Mouse (Mus musculus) forebrain, embryonic 15.5 days (tissue): Measurements from ENCODE around the gene Acta1. TPM values are rescaled to one million over a fixed set of nuclear protein-coding genes. Genes with fewer than 3 reads are reported as not detected.
A peak's percentile ranks its signal among the peaks of the same experiment; 100 is the strongest.

Source experiments
- ATAC-seq: fragments of 200-750 bp; cut with Nextera tagmentation; replicated peaks from 2 replicates; pipeline ENCODE4 v1.8.0; 2017; ENCODE audit warnings: mild to moderate bottlenecking, moderate TSS enrichment, moderate library complexity
- H3K27ac ChIP-seq: fragments of 300-500 bp; sonication (generic); replicated peaks from 2 replicates; pipeline ENCODE4 v1.5.1; 2015; ENCODE audit warnings: mild to moderate bottlenecking, inconsistent platforms
- H3K27me3 ChIP-seq: fragments of 300-500 bp; sonication (generic); 2 replicates; pipeline ENCODE4 v1.6.1; 2015; ENCODE audit warnings: inconsistent platforms
- H3K36me3 ChIP-seq: fragments of 300-500 bp; sonication (generic); 2 replicates; pipeline ENCODE4 v1.6.1; 2015; ENCODE audit warnings: mild to moderate bottlenecking, inconsistent platforms
- H3K4me1 ChIP-seq: fragments of 300-500 bp; sonication (generic); 2 replicates; pipeline ENCODE4 v1.6.1; 2015; ENCODE audit warnings: inconsistent platforms
- H3K4me2 ChIP-seq: fragments of 300-500 bp; sonication (generic); replicated peaks from 2 replicates; pipeline ENCODE4 v1.6.1; 2015; ENCODE audit warnings: mild to moderate bottlenecking, inconsistent platforms
- H3K4me3 ChIP-seq: fragments of 300-500 bp; sonication (generic); 2 replicates; pipeline ENCODE4 v1.5.1; 2015; ENCODE audit warnings: mild to moderate bottlenecking, inconsistent platforms
- H3K9ac ChIP-seq: fragments of 300-500 bp; sonication (generic); replicated peaks from 2 replicates; pipeline ENCODE4 v1.6.1; 2015; ENCODE audit warnings: mild to moderate bottlenecking, inconsistent platforms
- H3K9me3 ChIP-seq: fragments of 300-500 bp; sonication (generic); 2 replicates; pipeline ENCODE4 v1.6.1; 2016; ENCODE audit warnings: inconsistent platforms
- WGBS: fragments of 180-500 bp; shearing (Covaris S2); methylation state at CpG from one replicate; pipeline ENCODE4 v1.1.7; 2015; ENCODE audit warnings: mixed read lengths; 5-methylcytosine and 5-hydroxymethylcytosine counted together
- polyA plus RNA-seq: library from polyadenylated mRNA; unstranded; fragments of >200 nt; fragmentation: Nextera tagmentation; extraction: Ambion mirVana; gene quantifications from 2 replicates; pipeline ENCODE4 v1.2.1, GENCODE M21; 2015

Gene Acta1
- polyA plus RNA-seq, 1 experiment from 2014 or later = 7.0 TPM

DNA sequence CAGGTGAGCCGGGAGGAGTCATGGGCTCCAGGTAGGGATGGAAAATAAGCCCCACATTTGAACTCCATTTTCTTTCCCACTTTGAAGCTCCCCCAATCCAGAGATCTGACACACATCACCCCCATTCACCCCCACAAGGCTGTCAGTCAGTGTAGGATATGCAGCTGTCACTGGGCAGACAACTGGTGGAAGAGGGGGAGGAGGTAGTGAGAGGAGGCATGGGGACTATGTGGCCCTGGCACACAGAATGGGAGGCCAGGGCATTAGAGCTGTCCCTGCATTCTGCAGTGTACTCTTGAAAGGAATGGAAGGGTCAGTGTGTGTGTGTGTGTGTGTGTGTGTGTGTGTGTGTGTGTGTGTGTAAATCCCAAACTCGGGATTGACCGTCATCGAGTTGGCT is 679 bp upstream of the Acta1 start:
- no peak overlapping the region for H3K27ac ChIP-seq
- no peak overlapping the region for H3K4me3 ChIP-seq
- H3K27me3 ChIP-seq = peaks cover 46% of the 10 kb centered on the region
- H3K9me3 ChIP-seq = no peaks in the 10 kb centered on the region
- no peak for ATAC-seq
- H3K36me3 ChIP-seq = peaks cover 7% of the 10 kb centered on the region
- peaks cover 18% of the 10 kb centered on the region for H3K4me1 ChIP-seq
- no peak overlapping the region for H3K9ac ChIP-seq
- WGBS = 80% methylated on average over 4 of the region's 4 CpGs
- no peak overlapping the region for H3K4me2 ChIP-seq

DNA sequence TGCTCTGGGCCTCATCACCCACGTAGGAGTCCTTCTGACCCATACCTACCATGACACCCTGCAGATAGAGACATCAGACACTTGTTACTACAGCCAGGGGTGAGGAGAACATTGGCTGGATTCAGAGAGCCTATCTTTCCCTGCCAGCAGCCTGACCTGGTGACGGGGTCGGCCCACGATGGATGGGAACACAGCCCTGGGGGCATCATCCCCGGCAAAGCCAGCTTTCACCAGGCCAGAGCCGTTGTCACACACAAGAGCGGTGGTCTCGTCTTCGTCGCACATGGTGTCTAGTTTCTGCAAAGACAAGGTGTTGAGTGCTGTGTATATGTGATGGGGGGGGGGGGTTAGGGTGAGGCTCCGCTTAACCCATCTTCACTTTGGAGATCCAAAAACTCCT is 1.1 kb downstream of the Acta1 start:
- no peak overlapping the region for H3K4me2 ChIP-seq
- peaks cover 52% of the 10 kb centered on the region for H3K27me3 ChIP-seq
- H3K4me3 ChIP-seq = no peak overlapping the region
- WGBS = 81% methylated on average over 11 of the region's 11 CpGs
- no peaks in the 10 kb centered on the region for H3K9me3 ChIP-seq
- peaks cover 18% of the 10 kb centered on the region for H3K4me1 ChIP-seq
- ATAC-seq = no peak
- H3K27ac ChIP-seq = no peak overlapping the region
- 0 out of 2 replicates have a peak, but pooled peaks cover 3% of the 10 kb centered on the region for H3K36me3 ChIP-seq
- H3K9ac ChIP-seq = no peak overlapping the region

DNA sequence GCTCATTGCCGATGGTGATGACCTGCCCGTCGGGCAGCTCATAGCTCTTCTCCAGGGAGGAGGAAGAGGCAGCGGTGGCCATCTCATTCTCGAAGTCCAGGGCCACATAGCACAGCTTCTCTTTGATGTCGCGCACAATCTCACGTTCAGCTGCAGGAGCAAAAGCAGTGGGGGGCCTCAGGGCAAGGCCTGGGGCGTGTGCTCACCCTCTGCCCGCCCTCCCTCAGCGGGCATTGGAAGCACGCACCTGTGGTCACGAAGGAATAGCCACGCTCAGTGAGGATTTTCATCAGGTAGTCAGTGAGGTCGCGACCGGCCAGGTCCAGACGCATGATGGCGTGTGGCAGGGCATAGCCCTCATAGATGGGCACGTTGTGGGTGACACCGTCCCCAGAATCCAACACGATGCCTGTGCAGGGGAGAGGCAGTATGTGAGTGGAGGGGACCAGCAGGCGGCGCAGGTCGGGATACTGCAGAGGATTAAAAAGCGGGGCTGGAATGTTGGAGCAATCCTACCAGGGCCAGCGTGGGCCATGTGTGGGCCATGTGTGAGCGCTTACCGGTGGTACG is 1.9 kb downstream of the Acta1 start:
- Histone ChIP-seq H3K4me1 (peaks cover 18% of the 10 kb centered on the region), H3K9me3 (no peaks in the 10 kb centered on the region), H3K36me3 (0 out of 2 replicates have a peak, but pooled peaks cover 3% of the 10 kb centered on the region), H3K4me3 (peak overlapping the region; percentile 50), H3K27ac (no peak overlapping the region), H3K27me3 (peaks cover 52% of the 10 kb centered on the region), H3K9ac (peak overlapping the region; percentile 74), H3K4me2 (peak overlapping the region; percentile 87)
- ATAC-seq = peak; percentile 35; the same call in 1 of the 2 replicates
- 14% methylated on average over 30 of the region's 30 CpGs for WGBS

DNA sequence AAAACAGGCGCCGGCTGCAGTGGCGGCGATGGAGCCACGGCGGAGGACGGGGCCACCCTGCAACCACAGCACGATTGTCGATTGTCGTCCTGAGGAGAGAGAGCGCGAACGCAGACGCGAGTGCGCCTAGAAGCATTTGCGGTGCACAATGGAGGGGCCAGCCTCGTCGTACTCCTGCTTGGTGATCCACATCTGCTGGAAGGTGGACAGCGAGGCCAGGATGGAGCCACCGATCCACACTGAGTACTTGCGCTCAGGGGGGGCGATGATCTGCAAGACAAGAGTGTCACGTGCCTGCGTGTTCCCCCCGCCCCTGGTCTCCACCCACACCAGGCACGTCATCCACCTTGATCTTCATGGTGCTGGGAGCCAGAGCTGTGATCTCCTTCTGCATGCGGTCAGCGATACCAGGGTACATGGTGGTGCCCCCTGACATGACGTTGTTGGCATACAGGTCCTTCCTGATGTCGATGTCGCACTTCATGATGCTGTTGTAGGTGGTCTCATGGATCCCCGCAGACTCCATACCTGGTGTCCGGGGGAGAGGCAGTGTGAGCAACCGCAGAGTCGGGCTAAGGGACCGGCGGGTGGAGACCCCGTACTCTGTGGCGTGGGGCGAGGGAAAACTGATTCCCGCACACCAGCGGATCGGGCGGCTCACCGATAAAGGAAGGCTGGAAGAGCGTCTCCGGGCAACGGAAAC is 2.5 kb downstream of the Acta1 start:
- Histone ChIP-seq H3K36me3 (0 out of 2 replicates have a peak, but pooled peaks cover under 1% of the 10 kb centered on the region), H3K27me3 (peaks cover 52% of the 10 kb centered on the region)

DNA sequence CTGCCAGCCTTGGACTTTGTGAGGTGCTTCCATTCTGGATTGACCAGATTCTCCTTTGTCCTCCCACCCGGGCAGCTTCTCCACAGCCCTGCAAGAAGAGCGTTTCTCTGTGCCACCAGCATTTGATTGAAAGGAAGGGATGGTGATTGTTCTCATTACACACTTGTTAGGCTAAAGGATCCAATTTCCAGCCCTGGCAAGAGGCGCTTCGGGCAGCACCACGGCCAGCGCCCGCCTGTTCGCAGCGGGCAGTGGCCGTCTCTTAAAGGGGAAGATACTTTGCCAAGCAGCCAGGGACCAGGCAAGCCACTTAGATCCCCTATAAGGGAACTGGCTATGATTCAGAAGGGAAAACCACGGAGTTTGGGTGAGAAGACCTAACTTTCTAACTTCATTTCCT is 3.3 kb downstream of the Acta1 start:
- H3K27me3 ChIP-seq = peaks cover 52% of the 10 kb centered on the region
- no peak for ATAC-seq
- H3K4me1 ChIP-seq = peaks cover 18% of the 10 kb centered on the region
- peak overlapping the region; percentile 74; the same call in 1 of the 2 replicates for H3K9ac ChIP-seq
- H3K36me3 ChIP-seq = no peaks in the 10 kb centered on the region
- H3K4me3 ChIP-seq = peak overlapping the region; percentile 50
- WGBS = 0% methylated on average over 11 of the region's 11 CpGs
- H3K9me3 ChIP-seq = no peaks in the 10 kb centered on the region
- peak overlapping the region; percentile 62 for H3K27ac ChIP-seq
- H3K4me2 ChIP-seq = peak overlapping the region; percentile 87

More for the DNA sequence above, 2.5 kb downstream of the Acta1 start:
- H3K27ac ChIP-seq = peak overlapping the region; percentile 62
- peaks cover 18% of the 10 kb centered on the region for H3K4me1 ChIP-seq
- peak overlapping the region; percentile 87 for H3K4me2 ChIP-seq
- peak overlapping the region; percentile 74 for H3K9ac ChIP-seq
- peak; percentile 75 for ATAC-seq
- H3K4me3 ChIP-seq = peak overlapping the region; percentile 50
- WGBS = under 1% methylated on average over 49 of the region's 49 CpGs
- no peaks in the 10 kb centered on the region for H3K9me3 ChIP-seq

DNA sequence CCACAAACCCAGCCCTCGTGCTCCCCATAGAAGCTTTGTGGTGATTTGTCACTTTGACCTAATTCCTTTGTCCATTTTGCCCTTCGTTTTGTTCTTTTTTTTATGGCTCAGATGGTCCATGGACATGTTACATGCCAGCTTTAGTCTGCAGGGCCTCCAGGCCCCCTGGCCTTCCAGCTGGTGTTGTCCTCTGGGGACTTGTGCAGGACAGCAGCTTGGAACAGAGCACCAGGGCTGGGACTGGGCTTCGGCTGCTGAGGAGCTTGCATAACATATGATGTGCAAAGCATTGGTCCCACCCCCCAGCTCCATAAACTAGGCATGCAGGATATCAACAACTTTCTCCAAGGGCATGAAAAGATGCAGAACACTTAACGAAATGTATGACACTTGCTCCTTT is 4.8 kb downstream of the Acta1 start:
- no peak overlapping the region for H3K4me2 ChIP-seq
- no peak overlapping the region for H3K27ac ChIP-seq
- no peak overlapping the region for H3K4me3 ChIP-seq
- no peak for ATAC-seq
- H3K4me1 ChIP-seq = peaks cover 22% of the 10 kb centered on the region
- peaks cover 48% of the 10 kb centered on the region for H3K27me3 ChIP-seq
- H3K9ac ChIP-seq = no peak overlapping the region
- 68% methylated on average over 4 of the region's 4 CpGs for WGBS
- H3K36me3 ChIP-seq = no peaks in the 10 kb centered on the region
- no peaks in the 10 kb centered on the region for H3K9me3 ChIP-seq

DNA sequence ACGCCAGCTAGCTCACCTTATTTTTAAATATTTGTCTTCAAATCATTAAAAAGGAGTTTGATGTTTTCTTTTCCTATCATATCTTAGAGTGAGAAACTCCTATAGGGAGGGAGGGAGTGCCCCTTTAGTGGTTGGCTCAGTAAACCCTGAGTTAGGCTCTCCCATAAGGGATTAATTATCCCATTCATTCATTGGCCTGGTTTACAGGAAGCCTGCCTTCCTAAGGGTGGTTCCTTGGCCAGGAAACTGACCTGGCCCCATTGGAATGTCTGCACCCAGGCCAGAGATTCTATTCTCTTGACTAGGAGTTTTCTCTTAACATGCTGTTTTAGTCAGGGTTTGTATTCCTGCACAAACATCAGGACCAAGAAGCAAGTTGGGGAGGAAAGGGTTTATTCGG is 6.6 kb downstream of the Acta1 start:
- Histone ChIP-seq H3K27me3 (peaks cover 29% of the 10 kb centered on the region), H3K4me1 (peaks cover 31% of the 10 kb centered on the region), H3K27ac (no peak overlapping the region), H3K36me3 (no peaks in the 10 kb centered on the region), H3K4me3 (no peak overlapping the region), H3K9ac (no peak overlapping the region), H3K4me2 (no peak overlapping the region), H3K9me3 (no peaks in the 10 kb centered on the region)
- ATAC-seq = no peak
- 91% methylated on average over 2 of the region's 2 CpGs for WGBS

DNA sequence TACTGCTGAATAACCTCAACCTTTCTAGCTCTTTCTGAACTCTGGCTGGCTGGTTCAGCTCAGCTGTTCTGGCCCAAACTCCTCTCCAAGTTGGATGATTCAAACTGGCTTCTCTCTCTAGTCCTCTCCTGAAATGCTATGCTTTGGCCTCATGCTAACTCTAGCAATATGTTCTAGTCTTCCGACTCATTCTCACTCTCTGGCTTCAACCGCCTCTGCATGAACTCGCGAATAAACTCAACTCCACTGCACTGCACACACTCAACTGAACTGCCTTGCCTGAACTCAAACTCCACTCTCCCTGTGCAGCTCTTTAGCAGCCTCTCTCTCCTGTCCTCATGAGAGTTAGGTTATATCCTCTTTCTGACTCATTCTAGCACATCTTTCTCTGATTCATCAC is 7.4 kb downstream of the Acta1 start:
- Histone ChIP-seq H3K27ac (no peak overlapping the region), H3K27me3 (peaks cover 23% of the 10 kb centered on the region; the same call in 1 of the 2 replicates), H3K4me2 (no peak overlapping the region), H3K9ac (no peak overlapping the region), H3K9me3 (no peaks in the 10 kb centered on the region), H3K36me3 (no peaks in the 10 kb centered on the region), H3K4me3 (no peak overlapping the region), H3K4me1 (peaks cover 24% of the 10 kb centered on the region)
- WGBS = 88% methylated on average over 4 of the region's 4 CpGs
- ATAC-seq = no peak

DNA sequence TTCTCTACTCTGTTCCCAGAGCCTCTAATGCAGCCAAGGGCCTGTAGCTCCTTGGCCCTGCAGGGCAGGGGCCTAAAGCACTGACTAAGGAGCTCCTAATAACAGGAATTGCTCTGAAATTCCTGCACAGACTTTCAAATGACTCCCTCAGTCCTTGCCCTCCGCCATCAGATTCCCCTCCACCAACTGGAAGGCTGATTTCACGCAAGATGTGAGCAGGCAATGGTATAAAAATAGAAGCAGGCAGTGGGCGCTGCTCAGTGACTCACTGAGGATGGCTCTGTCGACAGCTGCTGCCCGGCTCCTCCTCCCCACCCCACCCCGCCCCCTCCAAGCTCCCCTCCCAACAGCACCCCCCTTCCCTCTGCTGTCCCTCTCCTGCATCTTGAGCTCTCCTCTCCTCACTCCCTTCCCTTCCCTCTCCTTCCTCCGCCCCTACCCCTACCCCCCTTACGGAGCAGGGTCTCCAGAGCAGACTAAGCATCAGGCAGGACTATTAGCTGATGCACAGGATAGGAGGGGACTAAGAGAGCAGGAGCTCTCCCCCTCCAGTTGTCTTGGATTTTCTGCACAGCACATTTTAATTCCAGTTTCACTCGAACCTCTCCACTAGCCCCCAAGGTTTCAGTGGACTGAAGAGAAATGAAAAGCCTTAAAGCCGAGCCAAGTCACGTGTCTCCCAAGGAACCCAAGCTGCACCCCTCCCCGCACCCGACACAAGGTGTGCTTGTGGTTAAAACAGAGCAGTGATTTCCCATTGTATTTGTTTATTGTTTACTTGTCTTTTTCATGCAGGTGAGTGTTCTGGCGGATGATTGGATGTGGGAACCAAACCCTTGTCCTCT is 9.6 kb downstream of the Acta1 start:
- Histone ChIP-seq H3K27ac (peak overlapping the region; percentile 82), H3K4me2 (peak overlapping the region; percentile 32), H3K9me3 (no peaks in the 10 kb centered on the region), H3K36me3 (no peaks in the 10 kb centered on the region), H3K27me3 (peaks cover 4% of the 10 kb centered on the region; the same call in 1 of the 2 replicates), H3K4me3 (peak overlapping the region; percentile 16), H3K4me1 (peaks cover 13% of the 10 kb centered on the region), H3K9ac (peak overlapping the region; percentile 30; the same call in 1 of the 2 replicates)
- ATAC-seq = peak; percentile 90
- 4% methylated on average over 13 of the region's 14 CpGs for WGBS

DNA sequence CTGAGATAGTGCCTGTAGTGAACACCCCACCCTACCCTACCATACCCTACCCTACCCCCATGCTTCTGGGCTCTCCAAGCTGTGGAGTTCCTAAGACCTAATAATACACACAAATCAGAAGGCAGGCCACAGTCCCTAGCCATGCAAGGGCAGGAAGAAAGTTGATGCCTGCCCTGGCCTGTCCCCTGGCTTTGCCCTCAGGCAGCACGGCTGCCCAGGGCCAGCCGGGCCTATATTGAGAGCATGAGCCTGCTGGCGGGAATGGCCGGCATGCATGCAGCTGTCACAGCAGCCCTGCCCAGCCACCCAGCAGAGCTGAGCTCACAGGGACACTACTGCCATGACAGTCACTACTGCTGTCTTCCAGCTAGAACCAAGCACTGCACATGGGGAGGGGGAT is 11.5 kb downstream of the Acta1 start:
- Histone ChIP-seq H3K9me3 (no peaks in the 10 kb centered on the region), H3K4me1 (peaks cover 13% of the 10 kb centered on the region), H3K36me3 (no peaks in the 10 kb centered on the region), H3K4me3 (no peak overlapping the region), H3K4me2 (no peak overlapping the region), H3K9ac (no peak overlapping the region), H3K27me3 (no peaks in the 10 kb centered on the region), H3K27ac (no peak overlapping the region)
- no peak for ATAC-seq
- WGBS = 86% methylated on average over 4 of the region's 4 CpGs

DNA sequence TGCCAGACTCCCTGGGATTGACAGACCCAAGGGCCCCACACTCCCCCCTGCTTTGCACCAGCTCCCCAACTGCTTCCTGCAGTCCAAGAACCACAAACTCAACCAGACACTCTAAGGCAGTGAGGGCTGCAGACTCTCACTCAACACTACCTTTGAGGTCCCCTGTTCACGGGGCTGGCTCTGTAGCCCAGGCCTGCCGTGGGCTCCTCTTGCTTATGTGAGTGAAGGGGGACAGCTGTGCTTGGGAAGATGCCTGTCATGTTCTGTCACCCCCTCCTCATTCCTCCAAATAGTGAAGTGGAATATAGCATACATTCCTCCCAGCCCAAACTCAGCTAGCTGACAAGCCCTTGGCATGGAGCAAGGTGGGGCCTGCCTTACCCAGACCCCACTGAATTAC is 12.1 kb downstream of the Acta1 start:
- H3K4me3 ChIP-seq = no peak overlapping the region
- H3K4me1 ChIP-seq = peaks cover 16% of the 10 kb centered on the region
- H3K9me3 ChIP-seq = no peaks in the 10 kb centered on the region
- ATAC-seq = no peak
- 71% methylated on average over 2 of the region's 2 CpGs for WGBS
- no peaks in the 10 kb centered on the region for H3K27me3 ChIP-seq
- no peaks in the 10 kb centered on the region for H3K36me3 ChIP-seq
- no peak overlapping the region for H3K4me2 ChIP-seq
- H3K27ac ChIP-seq = no peak overlapping the region
- no peak overlapping the region for H3K9ac ChIP-seq

DNA sequence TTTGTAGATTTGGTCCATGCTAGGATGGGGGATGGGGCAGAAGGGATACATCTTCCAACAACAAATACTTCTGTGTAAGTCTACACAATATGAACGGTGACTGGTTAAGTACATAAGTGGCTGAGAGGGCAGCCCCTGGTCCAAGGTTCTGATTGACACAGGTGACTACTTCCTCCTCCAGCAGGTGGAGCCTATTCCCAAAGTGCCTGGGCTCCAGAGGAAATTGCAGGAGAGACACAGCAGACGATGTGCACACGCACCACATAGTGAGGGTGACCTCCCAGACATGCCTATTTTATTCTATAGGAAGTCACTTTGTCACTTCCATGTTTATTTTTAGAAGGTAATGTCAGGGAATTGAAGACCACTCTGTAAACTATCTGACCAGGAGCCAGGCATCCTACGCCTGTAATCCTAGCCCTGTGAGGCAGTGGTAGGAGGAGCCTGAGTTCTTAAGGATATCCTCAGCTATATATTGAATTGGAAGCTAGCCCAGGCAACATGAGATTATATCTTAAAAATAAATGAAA is 13.7 kb downstream of the Acta1 start:
- H3K9ac ChIP-seq = no peak overlapping the region
- H3K36me3 ChIP-seq = no peaks in the 10 kb centered on the region
- no peaks in the 10 kb centered on the region for H3K9me3 ChIP-seq
- peaks cover 16% of the 10 kb centered on the region for H3K4me1 ChIP-seq
- no peaks in the 10 kb centered on the region for H3K27me3 ChIP-seq
- no peak overlapping the region for H3K27ac ChIP-seq
- ATAC-seq = no peak
- no peak overlapping the region for H3K4me2 ChIP-seq
- no peak overlapping the region for H3K4me3 ChIP-seq
- WGBS = 55% methylated on average over 4 of the region's 4 CpGs
